Mouse (Mus musculus): ENCODE data around the gene Ppp1r13b.

Ppp1r13b gene

DNA sequence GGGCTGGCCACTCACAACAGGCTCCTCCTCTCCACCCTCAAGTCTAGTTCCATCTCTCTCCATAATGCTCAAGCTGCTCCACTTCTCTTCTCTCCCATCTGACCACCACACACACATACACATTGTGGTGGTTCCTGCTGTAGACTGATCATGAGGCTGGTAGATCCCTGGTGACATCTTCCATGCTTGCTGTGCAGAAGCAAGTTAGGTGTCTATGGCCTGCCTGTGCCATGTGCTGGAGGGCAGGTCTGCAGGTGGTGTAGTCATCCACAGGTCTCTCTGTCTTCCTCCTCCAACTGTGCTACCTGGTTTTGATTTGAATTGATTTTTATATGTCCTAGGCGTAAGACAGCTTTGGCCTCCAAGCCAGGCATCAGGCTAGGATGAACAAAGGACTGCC lies 14.9 kb downstream of the Ppp1r13b start:
- in situ Hi-C loops (cut with MboI; ENCODE audit: low pct_unique_long_range_greater_than_20kb in 1 of 2, low sequenced_read_pairs in 2 of 2, unreplicated experiment in 1 of 2): loop anchor here in 1 of 2 experiments (25.0 kb wide), 1 partner anchor 194 kb away; no protein-coding TSS in a partner anchor

GRCm38 (mm10) chr12:111891800-111892199 lies 16.1 kb downstream of the Ppp1r13b start:
- in situ Hi-C loops (cut with MboI; ENCODE audit: low pct_unique_long_range_greater_than_20kb in 1 of 2, low sequenced_read_pairs in 2 of 2, unreplicated experiment in 1 of 2): loop anchor here in 1 of 2 experiments (25.0 kb wide), 1 partner anchor 196 kb away; no protein-coding TSS in a partner anchor

DNA sequence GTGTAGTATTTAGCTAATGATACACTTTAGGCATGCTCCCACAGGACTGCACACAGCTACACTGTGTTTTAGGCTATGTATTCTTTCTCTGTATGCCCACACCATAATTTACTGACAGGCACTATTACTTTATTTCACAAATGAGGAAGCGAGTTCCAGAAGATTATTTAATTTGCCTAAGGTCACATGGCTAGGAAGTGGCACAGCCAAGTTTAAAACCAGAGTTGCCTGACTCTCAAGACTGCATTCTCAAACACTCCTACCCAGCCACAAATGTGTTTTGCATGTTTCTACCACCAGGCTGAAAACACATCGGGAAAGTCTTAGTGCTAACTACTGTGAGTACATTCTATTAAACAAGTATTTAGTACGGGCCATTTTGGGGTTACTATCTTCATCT lies 18.7 kb downstream of the Ppp1r13b start:
- in situ Hi-C loops (cut with MboI; ENCODE audit: low pct_unique_long_range_greater_than_20kb in 1 of 2, low sequenced_read_pairs in 2 of 2, unreplicated experiment in 1 of 2): loop anchor here in 1 of 2 experiments (25.0 kb wide), 1 partner anchor 198 kb away; no protein-coding TSS in a partner anchor

GRCm38 (mm10) chr12:111888303-111888864 lies 19.5 kb downstream of the Ppp1r13b start:
- in situ Hi-C loops (cut with MboI; ENCODE audit: low pct_unique_long_range_greater_than_20kb in 1 of 2, low sequenced_read_pairs in 2 of 2, unreplicated experiment in 1 of 2): loop anchor here in 1 of 2 experiments (25.0 kb wide), 1 partner anchor 199 kb away; no protein-coding TSS in a partner anchor

DNA sequence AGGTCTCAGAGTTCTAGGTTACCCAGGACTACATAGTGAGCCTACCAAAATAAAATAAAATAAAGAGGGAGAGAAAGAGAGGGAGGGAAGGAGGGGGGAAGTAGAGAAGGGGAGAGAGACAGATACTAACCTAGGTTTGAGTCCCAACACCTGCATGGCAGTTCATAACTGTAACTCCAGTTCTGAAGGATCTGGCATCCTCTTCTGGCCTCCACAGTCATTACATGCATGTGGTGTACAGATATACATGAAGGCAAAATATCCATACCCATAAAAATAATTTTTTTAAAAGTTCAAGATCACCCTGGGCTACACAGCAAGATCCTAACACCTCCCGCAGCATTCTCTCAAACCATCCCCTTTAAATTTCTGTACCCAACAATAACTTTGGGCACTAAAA lies 20.9 kb downstream of the Ppp1r13b start:
- in situ Hi-C loops (cut with MboI; ENCODE audit: low pct_unique_long_range_greater_than_20kb in 1 of 2, low sequenced_read_pairs in 2 of 2, unreplicated experiment in 1 of 2): loop anchor here in 1 of 2 experiments (25.0 kb wide), 1 partner anchor 200 kb away; no protein-coding TSS in a partner anchor

- in situ Hi-C loops (cut with MboI; ENCODE audit: low pct_unique_long_range_greater_than_20kb in 1 of 2, low sequenced_read_pairs in 2 of 2, unreplicated experiment in 1 of 2): loop anchor here in 1 of 2 experiments (25.0 kb wide), 1 partner anchor 204 kb away; no protein-coding TSS in a partner anchor
Measured at GRCm38 (mm10) chr12:111882852-111883251, 25.1 kb downstream of the Ppp1r13b start.

GRCm38 (mm10) chr12:111882022-111882421 lies 25.9 kb downstream of the Ppp1r13b start:
- in situ Hi-C loops (cut with MboI; ENCODE audit: low pct_unique_long_range_greater_than_20kb in 1 of 2, low sequenced_read_pairs in 2 of 2, unreplicated experiment in 1 of 2): loop anchor here in 1 of 2 experiments (25.0 kb wide), 1 partner anchor 205 kb away; no protein-coding TSS in a partner anchor

DNA sequence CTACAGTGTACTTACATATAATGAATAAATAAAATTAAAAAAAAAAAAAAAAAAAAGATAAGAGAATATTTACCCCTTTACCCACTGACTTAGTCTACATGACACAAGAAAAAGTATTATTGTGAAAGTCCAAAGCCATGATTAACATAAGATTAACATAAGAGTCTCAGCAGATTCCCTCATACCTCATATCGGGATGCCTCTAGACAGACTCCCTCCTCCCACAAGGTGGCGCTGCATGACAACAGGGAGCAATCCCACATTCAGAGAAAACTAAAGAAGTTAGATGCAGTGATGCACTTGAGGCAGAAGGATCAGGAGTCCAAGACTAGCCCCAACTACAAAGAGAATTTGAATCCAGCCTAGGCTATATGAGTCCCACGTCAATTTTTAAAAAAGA lies 29.7 kb downstream of the Ppp1r13b start:
- in situ Hi-C loops (cut with MboI; ENCODE audit: low pct_unique_long_range_greater_than_20kb in 1 of 2, low sequenced_read_pairs in 2 of 2, unreplicated experiment in 1 of 2): loop anchor here (5.0 to 25.0 kb wide), 3 partner anchors 77 to 209 kb away; no protein-coding TSS in a partner anchor

DNA sequence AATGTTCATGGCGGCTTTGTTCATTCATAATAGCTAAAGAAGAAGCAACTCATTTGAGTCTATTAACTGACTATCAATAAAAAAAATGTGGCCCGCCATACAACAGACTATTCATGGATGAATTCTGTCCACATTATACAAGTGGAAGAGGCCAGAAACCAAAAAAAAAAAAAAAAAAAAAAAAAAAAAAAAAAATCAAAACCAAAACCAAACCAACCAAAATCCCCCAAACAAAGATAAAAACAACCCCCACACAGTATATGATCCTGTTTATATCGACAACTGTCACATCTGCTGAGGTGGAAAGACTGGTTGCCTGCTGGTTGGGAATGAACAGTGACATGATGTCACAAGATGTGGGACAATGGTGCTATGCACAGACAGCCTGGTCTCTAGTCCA lies 32.4 kb downstream of the Ppp1r13b start:
- in situ Hi-C loops (cut with MboI; ENCODE audit: low pct_unique_long_range_greater_than_20kb in 1 of 2, low sequenced_read_pairs in 2 of 2, unreplicated experiment in 1 of 2): loop anchor here (5.0 to 25.0 kb wide), 3 partner anchors 79 to 212 kb away; no protein-coding TSS in a partner anchor

GRCm38 (mm10) chr12:111874601-111875140 lies 33.2 kb downstream of the Ppp1r13b start:
- in situ Hi-C loops (cut with MboI; ENCODE audit: low pct_unique_long_range_greater_than_20kb in 1 of 2, low sequenced_read_pairs in 2 of 2, unreplicated experiment in 1 of 2): loop anchor here (5.0 to 25.0 kb wide), 3 partner anchors 80 to 213 kb away; no protein-coding TSS in a partner anchor

GRCm38 (mm10) chr12:111872079-111872478 lies 35.8 kb downstream of the Ppp1r13b start:
- in situ Hi-C loops (cut with MboI; ENCODE audit: low pct_unique_long_range_greater_than_20kb in 1 of 2, low sequenced_read_pairs in 2 of 2, unreplicated experiment in 1 of 2): loop anchor here in 1 of 2 experiments (10.0 kb wide), 1 partner anchor 83 kb away; no protein-coding TSS in a partner anchor

DNA sequence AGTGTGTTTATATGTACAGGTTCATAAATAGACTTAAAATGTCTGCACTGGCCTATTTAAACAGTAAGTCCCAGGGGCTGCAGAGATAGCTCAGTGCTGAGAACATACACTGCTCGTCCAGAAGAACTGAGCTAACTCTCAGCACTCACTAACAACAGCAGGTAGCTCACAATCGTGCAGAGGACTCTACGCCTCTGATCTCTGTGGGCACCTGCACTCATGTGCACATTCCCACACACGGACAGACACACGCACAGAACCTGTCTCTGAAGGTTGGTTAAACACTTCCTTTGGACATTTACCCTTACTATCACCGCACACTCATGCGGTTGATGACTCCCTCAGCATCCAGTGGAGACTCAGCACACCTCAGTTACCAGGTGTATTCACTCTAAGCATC lies 37.1 kb downstream of the Ppp1r13b start:
- in situ Hi-C loops (cut with MboI; ENCODE audit: low pct_unique_long_range_greater_than_20kb in 1 of 2, low sequenced_read_pairs in 2 of 2, unreplicated experiment in 1 of 2): loop anchor here in 1 of 2 experiments (10.0 kb wide), 1 partner anchor 84 kb away; no protein-coding TSS in a partner anchor

- in situ Hi-C loops (cut with MboI; ENCODE audit: low pct_unique_long_range_greater_than_20kb in 1 of 2, low sequenced_read_pairs in 2 of 2, unreplicated experiment in 1 of 2): loop anchor here in 1 of 2 experiments (10.0 kb wide), 1 partner anchor 85 kb away; no protein-coding TSS in a partner anchor
Measured at GRCm38 (mm10) chr12:111869806-111870205, 38.1 kb downstream of the Ppp1r13b start.

- in situ Hi-C loops (cut with MboI; ENCODE audit: low pct_unique_long_range_greater_than_20kb in 1 of 2, low sequenced_read_pairs in 2 of 2, unreplicated experiment in 1 of 2): no loop called here
Measured at GRCm38 (mm10) chr12:111864206-111864824, 43.6 kb downstream of the Ppp1r13b start.

DNA sequence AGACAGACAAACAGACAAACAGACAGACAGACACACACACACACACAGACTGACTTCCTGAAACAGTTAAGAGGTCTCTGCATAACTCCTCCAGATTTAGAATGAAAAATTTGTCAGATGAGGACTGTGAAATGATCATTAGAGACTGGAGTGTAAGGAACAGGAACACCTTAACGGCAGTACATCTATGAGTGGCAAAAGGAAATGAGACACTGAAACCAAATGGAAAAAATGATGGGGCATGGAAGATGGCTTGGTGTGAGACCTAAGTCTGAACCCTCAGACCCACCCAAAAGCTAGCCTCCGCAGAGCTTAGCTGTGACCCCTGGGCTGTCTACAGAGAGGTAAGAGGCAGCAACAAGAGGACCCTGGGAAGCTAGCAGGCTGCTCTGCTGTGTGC lies 52.5 kb downstream of the Ppp1r13b start:
- in situ Hi-C loops (cut with MboI; ENCODE audit: low pct_unique_long_range_greater_than_20kb in 1 of 2, low sequenced_read_pairs in 2 of 2, unreplicated experiment in 1 of 2): no loop called here

- in situ Hi-C loops (cut with MboI; ENCODE audit: low pct_unique_long_range_greater_than_20kb in 1 of 2, low sequenced_read_pairs in 2 of 2, unreplicated experiment in 1 of 2): no loop called here
Measured at GRCm38 (mm10) chr12:111853546-111853945, 54.4 kb downstream of the Ppp1r13b start.

DNA sequence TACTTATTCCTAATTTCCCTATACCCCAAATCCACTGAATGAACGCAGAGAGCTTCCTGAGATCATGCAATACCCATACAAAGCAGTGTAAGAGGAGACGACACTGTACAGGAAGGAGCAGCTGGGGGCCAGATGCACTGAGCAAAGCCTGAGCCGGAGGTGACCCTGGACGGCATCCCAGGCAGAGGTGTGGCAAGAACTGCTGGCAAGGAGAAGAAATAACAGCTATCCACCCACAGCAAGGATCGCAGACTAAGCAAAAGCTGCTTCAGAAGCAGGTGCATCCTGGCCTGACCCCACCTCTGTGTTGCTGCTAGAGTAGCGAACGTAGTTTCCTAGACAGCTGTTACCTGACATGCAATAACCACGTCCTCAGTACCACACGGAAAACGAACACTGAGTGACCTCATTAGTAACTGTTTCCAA lies 54.9 kb downstream of the Ppp1r13b start:
- in situ Hi-C loops (cut with MboI; ENCODE audit: low pct_unique_long_range_greater_than_20kb in 1 of 2, low sequenced_read_pairs in 2 of 2, unreplicated experiment in 1 of 2): no loop called here

DNA sequence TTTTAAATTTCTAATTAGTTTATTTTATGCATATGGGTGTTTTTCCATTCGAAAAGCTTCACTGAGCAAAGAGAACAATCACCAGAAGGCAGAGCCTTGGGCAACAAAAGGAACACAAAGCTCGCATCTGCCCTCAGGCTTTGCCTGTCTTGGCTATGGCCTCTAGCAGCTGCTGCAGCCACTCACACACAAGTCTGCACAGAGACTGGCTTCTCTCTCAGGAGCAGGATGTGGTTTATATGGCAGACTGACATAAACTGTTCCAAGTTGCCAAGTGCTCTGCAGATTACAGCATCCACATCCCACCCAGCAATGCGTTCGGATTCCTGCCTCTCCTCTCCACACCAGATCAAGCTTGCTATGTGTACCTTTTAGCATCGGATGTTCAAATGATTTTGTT lies 56.2 kb downstream of the Ppp1r13b start:
- in situ Hi-C loops (cut with MboI; ENCODE audit: low pct_unique_long_range_greater_than_20kb in 1 of 2, low sequenced_read_pairs in 2 of 2, unreplicated experiment in 1 of 2): no loop called here

DNA sequence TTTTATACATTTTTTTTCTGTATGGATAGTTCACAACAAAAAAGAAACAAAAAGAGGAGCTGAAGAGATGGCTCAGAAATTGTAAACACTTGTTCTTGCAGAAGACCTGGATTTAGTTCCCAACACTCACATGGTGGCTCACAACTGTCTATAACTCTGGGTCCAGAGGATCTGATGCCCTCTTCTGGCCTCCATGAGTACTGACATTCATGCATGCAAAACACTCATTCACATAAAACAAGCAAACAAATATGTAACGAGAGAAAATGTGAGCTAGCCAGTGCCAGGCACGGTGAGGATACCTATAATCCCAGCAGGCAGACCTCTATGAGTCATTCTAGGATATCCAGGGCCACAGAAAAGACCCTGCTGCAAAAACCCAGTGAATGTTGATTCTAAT lies 56.7 kb downstream of the Ppp1r13b start:
- in situ Hi-C loops (cut with MboI; ENCODE audit: low pct_unique_long_range_greater_than_20kb in 1 of 2, low sequenced_read_pairs in 2 of 2, unreplicated experiment in 1 of 2): no loop called here
